Mouse (Mus musculus) ES-Bruce4 (cell line): ENCODE data around the gene Mss51.

ENCODE experiments used
- CTCF ChIP-seq: IDR thresholded peaks from one replicate; pipeline ENCODE4 v1.8.1; 2011; ENCODE audit warnings: low read depth, low read length
- POLR2A ChIP-seq: IDR thresholded peaks from one replicate; pipeline ENCODE4 v1.8.1; 2011; ENCODE audit warnings: low read length; ENCODE audit not compliant: insufficient read depth

DNA sequence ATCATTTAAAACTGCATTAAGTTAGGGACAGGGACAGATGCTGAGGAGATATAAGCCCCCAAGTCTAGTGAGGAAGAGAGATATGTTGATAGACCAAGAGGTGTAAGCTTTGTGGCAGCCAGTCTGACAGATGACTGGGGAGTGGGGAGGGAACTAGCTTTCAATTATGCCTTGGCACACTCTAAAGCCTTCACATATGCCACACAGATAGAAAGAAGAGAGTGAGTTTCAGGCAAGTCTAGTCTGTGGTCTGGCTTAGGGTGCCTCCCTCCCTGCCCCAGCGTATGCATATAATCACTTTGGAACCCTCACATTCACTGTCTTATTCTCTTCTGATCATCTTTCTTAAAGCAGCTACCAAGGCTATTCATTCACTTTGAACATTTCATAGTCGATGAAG, 45.4 kb downstream of the Mss51 start:
- TF ChIP-seq POLR2A (no peak), CTCF (no peak)
